Mouse (Mus musculus): Measurements from ENCODE around the gene Hist1h4c. TPM values are rescaled to one million over a fixed set of nuclear protein-coding genes. Genes with fewer than 3 reads are reported as not detected.
"Not testable (repeated sequence)": the region's sequence is repeated elsewhere in the genome, so short reads cannot be mapped to it uniquely, and the experiment has no call there.

Gene Hist1h4c
- 5.1 and 5.2 TPM in 2 replicates for polyA plus RNA-seq (2014; fragmentation: Nextera tagmentation; extraction: Ambion mirVana)

DNA sequence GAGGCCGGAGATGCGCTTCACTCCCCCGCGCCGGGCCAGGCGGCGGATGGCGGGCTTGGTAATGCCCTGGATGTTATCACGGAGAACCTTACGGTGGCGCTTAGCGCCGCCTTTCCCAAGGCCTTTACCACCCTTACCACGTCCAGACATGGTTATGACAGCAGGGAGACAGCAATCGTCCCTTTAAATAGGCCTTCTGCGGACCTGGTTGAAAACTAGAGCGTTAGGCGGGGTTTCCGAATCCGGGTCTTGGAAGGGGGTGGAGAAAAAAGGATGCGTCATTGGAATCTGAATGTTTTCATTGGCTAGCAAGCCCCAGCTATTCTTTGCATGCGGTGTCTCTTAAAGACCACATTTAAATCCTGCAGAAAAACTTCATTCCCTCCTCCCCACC is at the start of gene Hist1h4c:
TSS of gene Hist1h4c (minus strand) at position 155 of the 394 bp plus-strand sequence.
- peak; percentile 99 for DNase-seq (ENCODE audit: low spot score)
- under 1% methylated on average over 20 of the region's 22 CpGs for whole genome bisulfite sequencing
- Histone ChIP-seq H3K9me3 (ENCODE audit: control insufficient read depth, low read length) (no peaks in the 10 kb centered on the region), H3K4me3 (ENCODE audit: low read depth, low read length) (peak within 1 kb of the TSS; percentile 42), H3K4me2 (peak within 1 kb of the TSS; percentile 59), H3K36me3 (ENCODE audit: control insufficient read depth, insufficient read depth, low read length) (no peaks in the 10 kb centered on the region), H3K27me3 (replicated peaks; ENCODE audit: control insufficient read depth, insufficient read depth, low read length) (no peaks in the 10 kb centered on the region), H3K4me1 (replicated peaks; ENCODE audit: control insufficient read depth, insufficient read depth, low read length) (peaks cover 16% of the 10 kb centered on the region), H3K27ac (ENCODE audit: low read depth, low read length) (peak within 1 kb of the TSS; percentile 99), H3K9ac (ENCODE audit: low read depth, low read length) (peak within 1 kb of the TSS; percentile 73)
- peak; percentile 93 for ATAC-seq (replicated peaks; ENCODE audit: low FRiP score)

DNA sequence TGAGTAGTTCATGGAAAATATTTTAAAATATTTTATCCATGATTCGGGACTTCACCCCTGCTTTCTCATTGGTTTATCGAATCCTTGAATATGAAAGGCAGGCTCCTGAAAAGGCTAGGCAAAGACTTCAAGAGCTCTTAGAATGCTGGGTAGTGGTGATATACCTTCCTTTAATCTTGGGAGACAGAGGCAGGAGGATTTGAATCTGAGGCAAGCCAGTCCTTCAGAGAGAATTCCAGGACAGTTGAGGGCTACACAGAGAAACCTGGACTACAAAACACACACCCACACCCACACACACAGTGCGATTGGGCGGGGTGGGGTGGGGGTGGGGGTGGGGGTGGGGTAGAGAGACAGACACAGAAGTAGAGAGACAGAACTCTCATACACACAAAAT is 49.6 kb upstream of the Hist1h4c start:
- H3K36me3 ChIP-seq (ENCODE audit: control insufficient read depth, insufficient read depth, low read length) = no peaks in the 10 kb centered on the region
- H3K4me3 ChIP-seq (ENCODE audit: low read depth, low read length) = peak overlapping the region; percentile 16; the same call in 1 of the 2 replicates
- no peaks in the 10 kb centered on the region for H3K27me3 ChIP-seq (replicated peaks; ENCODE audit: control insufficient read depth, insufficient read depth, low read length)
- no peak for ATAC-seq (replicated peaks; ENCODE audit: low FRiP score)
- peak overlapping the region; percentile 60 for H3K4me2 ChIP-seq
- H3K9ac ChIP-seq (ENCODE audit: low read depth, low read length) = peak overlapping the region; percentile 74
- H3K27ac ChIP-seq (ENCODE audit: low read depth, low read length) = peak overlapping the region; percentile 100
- 5% methylated on average over 4 of the region's 4 CpGs for WGBS
- no peaks in the 10 kb centered on the region for H3K9me3 ChIP-seq (ENCODE audit: control insufficient read depth, low read length)
- H3K4me1 ChIP-seq (replicated peaks; ENCODE audit: control insufficient read depth, insufficient read depth, low read length) = peaks cover 11% of the 10 kb centered on the region
- no peak for DNase-seq (ENCODE audit: low spot score)

DNA sequence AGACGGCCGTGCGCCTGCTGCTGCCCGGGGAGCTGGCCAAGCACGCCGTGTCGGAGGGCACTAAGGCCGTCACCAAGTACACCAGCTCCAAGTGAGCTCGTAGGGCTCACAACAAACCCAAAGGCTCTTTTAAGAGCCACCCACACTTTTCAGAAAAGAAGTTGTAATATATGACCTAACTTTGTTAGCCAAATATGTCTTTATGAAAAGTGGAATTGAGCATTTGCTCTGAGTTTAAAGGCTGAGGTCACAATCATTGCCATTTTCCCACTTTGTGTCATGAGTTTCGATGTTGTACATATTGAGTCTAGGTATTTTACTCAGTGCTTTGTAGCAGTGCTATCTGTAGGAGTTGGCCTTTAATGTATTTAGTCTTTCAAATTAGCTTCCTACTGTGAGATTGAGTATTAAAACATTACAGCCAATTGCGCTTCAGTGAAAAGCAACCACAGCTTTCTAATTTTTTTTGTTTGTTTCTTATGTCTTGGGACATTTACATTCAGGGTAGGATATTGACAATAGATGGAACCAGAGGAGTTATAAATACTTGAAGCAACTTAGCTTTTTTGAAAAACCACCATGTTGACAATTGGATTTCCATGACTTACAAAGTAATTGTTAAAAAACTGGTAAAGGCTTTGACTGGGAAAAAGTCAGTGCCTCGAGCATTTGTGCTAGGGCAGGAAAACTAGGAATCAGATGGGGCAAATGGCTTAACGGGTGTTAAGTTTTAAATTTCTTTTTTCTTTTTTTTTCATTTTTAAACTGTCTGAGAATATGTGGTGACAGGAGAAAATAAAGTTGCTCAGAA is 49.0 kb upstream of the Hist1h4c start:
- H3K27ac ChIP-seq (ENCODE audit: low read depth, low read length) = peak overlapping the region; percentile 100
- peak overlapping the region; percentile 60 for H3K4me2 ChIP-seq
- H3K27me3 ChIP-seq (replicated peaks; ENCODE audit: control insufficient read depth, insufficient read depth, low read length) = no peaks in the 10 kb centered on the region
- H3K4me1 ChIP-seq (replicated peaks; ENCODE audit: control insufficient read depth, insufficient read depth, low read length) = peaks cover 11% of the 10 kb centered on the region
- 7% methylated on average over 11 of the region's 13 CpGs for WGBS
- peak overlapping the region; percentile 16 for H3K4me3 ChIP-seq (ENCODE audit: low read depth, low read length)
- peak overlapping the region; percentile 74 for H3K9ac ChIP-seq (ENCODE audit: low read depth, low read length)
- H3K36me3 ChIP-seq (ENCODE audit: control insufficient read depth, insufficient read depth, low read length) = no peaks in the 10 kb centered on the region
- ATAC-seq (replicated peaks; ENCODE audit: low FRiP score) (peak; percentile 8), DNase-seq (ENCODE audit: low spot score) (no peak)
- no peaks in the 10 kb centered on the region for H3K9me3 ChIP-seq (ENCODE audit: control insufficient read depth, low read length)

DNA sequence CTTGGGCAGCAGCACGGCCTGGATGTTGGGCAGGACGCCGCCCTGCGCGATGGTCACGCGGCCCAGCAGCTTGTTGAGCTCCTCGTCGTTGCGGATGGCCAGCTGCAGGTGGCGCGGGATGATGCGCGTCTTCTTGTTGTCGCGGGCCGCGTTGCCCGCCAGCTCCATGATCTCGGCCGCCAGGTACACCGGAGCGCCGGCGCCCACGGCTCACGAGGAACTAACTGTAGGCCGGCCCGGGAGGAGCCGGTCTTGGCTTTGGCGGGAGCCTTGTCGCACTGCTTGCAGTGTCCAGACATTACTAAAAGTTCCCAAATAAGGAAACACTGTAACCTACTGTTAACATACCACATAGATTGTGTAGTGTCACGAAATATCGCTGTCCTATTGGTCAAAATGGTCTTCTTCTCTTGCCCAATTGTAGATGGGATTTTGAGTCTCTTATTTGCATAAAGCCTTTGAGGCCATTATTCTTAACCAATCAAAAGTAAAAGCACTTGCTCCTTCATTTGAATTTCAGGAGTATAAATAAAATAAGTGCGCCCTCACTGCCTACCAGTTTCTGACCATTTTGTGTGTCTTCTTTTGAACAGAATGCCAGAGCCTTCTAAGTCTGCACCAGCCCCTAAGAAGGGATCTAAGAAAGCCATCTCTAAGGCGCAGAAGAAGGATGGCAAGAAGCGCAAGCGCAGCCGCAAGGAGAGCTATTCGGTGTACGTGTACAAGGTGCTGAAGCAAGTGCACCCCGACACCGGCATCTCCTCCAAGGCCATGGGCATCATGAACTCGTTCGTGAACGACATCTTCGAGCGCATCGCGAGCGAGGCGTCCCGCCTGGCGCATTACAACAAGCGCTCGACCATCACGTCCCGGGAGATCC is 48.2 kb upstream of the Hist1h4c start, which contains the start of gene Hist1h2bb:
TSS of gene Hist1h2bb (plus strand) at position 534 of the 880 bp plus-strand sequence.
- DNase-seq (ENCODE audit: low spot score) = peak; percentile 84
- WGBS = under 1% methylated on average over 37 of the region's 58 CpGs

DNA sequence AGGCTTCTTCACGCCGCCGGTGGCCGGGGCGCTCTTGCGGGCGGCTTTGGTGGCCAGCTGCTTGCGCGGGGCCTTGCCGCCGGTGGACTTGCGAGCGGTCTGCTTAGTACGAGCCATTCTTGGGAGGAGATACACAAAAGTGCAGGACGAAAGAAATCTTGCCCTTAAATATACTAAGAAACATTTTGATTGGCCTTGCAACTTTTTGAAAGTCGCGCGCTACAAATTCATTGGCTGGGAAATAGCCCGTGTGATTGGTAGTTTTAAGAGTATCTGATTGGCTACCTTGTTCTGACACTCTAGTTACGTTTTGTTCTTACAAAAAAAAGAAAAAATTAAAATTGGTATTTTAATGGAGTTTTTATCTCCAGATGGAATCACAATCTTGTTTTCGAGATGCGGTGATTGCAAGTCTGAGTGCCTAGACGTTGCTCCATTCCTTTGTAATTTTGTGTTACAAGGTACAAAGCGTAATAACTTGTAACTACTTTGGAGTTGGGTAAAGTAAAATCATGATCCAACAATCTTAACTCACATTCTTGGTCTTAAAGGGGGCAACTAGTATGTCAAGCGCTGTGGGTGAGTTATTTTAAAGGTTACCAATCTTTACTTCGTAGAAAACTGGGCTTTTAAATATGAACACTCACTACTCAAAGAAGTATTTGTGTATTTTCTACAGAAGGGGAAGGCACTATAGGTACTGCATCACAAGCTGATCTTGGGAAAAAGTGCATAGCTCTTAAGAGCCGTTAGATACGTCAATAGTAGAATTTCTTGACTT is 47.3 kb upstream of the Hist1h4c start, which contains the start of gene Hist1h3c:
TSS of gene Hist1h3c (minus strand) at position 222 of the 781 bp plus-strand sequence.
- Histone ChIP-seq H3K9me3 (ENCODE audit: control insufficient read depth, low read length) (no peaks in the 10 kb centered on the region), H3K36me3 (ENCODE audit: control insufficient read depth, insufficient read depth, low read length) (no peaks in the 10 kb centered on the region), H3K4me1 (replicated peaks; ENCODE audit: control insufficient read depth, insufficient read depth, low read length) (peaks cover 18% of the 10 kb centered on the region), H3K4me3 (ENCODE audit: low read depth, low read length) (peak within 1 kb of the TSS; percentile 47), H3K4me2 (peak within 1 kb of the TSS; percentile 60), H3K9ac (ENCODE audit: low read depth, low read length) (peak within 1 kb of the TSS; percentile 88), H3K27me3 (replicated peaks; ENCODE audit: control insufficient read depth, insufficient read depth, low read length) (no peaks in the 10 kb centered on the region), H3K27ac (ENCODE audit: low read depth, low read length) (peak within 1 kb of the TSS; percentile 100)
- DNase-seq (ENCODE audit: low spot score) (peak; percentile 77), ATAC-seq (replicated peaks; ENCODE audit: low FRiP score) (peak; percentile 64)
- 1% methylated on average over 28 of the region's 28 CpGs for WGBS

More for the DNA sequence above, 48.2 kb upstream of the Hist1h4c start, which contains the start of gene Hist1h2bb:
- ATAC-seq (replicated peaks; ENCODE audit: low FRiP score) = peak; percentile 80
- Histone ChIP-seq H3K4me1 (replicated peaks; ENCODE audit: control insufficient read depth, insufficient read depth, low read length) (peaks cover 18% of the 10 kb centered on the region), H3K4me2 (peak within 1 kb of the TSS; percentile 60), H3K27ac (ENCODE audit: low read depth, low read length) (peak within 1 kb of the TSS; percentile 100), H3K4me3 (ENCODE audit: low read depth, low read length) (peak within 1 kb of the TSS; percentile 47), H3K9ac (ENCODE audit: low read depth, low read length) (peak within 1 kb of the TSS; percentile 88)
- H3K36me3 ChIP-seq (ENCODE audit: control insufficient read depth, insufficient read depth, low read length); H3K9me3 ChIP-seq (ENCODE audit: control insufficient read depth, low read length); H3K27me3 ChIP-seq (replicated peaks; ENCODE audit: control insufficient read depth, insufficient read depth, low read length): not testable (repeated sequence)

DNA sequence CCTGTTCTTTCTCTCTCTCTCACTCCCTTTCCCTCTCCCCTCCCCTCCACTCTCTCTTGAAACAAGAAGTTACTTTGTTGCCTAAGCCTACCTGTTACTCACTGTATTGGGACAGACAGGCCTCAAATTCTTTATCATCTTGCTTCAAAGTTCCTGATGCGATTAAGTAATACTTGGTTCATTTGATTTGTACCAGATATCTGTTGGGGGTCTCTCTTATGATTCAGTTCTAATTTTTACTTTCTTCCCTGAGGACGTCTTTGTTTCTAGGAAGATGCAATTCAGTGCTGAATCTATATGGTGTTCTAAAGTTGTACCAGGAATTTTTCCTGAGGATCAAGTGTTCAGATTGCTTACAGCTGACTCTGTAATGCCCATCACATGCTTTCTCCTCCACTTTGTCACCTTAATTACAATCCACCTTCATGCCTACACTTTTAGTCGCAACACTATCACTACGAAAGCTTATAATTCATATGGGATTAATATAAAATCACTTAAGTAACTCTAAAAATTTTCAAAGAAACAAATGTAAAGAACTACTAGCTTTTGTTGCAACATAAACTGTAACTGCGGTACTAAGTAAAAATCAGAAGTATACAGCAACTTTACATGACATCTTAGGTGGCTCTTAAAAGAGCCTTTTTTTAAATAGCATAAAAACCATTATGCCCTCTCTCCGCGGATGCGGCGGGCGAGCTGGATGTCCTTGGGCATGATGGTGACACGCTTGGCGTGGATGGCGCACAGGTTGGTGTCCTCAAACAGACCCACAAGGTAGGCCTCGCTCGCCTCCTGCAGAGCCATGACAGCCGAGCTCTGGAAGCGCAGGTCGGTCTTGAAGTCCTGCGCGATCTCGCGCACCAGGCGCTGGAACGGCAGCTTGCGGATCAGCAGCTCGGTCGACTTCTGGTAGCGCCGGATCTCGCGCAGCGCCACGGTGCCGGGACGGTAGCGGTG is 46.4 kb upstream of the Hist1h4c start:
- H3K4me2 ChIP-seq = peak overlapping the region; percentile 60
- H3K9ac ChIP-seq (ENCODE audit: low read depth, low read length) = peak overlapping the region; percentile 77
- peak overlapping the region; percentile 100 for H3K27ac ChIP-seq (ENCODE audit: low read depth, low read length)
- 3% methylated on average over 13 of the region's 36 CpGs for WGBS
- no peaks in the 10 kb centered on the region for H3K36me3 ChIP-seq (ENCODE audit: control insufficient read depth, insufficient read depth, low read length)
- peak overlapping the region; percentile 46 for H3K4me3 ChIP-seq (ENCODE audit: low read depth, low read length)
- DNase-seq (ENCODE audit: low spot score) = no peak
- no peak for ATAC-seq (replicated peaks; ENCODE audit: low FRiP score)
- no peaks in the 10 kb centered on the region for H3K9me3 ChIP-seq (ENCODE audit: control insufficient read depth, low read length)
- no peaks in the 10 kb centered on the region for H3K27me3 ChIP-seq (replicated peaks; ENCODE audit: control insufficient read depth, insufficient read depth, low read length)
- peaks cover 18% of the 10 kb centered on the region for H3K4me1 ChIP-seq (replicated peaks; ENCODE audit: control insufficient read depth, insufficient read depth, low read length)

DNA sequence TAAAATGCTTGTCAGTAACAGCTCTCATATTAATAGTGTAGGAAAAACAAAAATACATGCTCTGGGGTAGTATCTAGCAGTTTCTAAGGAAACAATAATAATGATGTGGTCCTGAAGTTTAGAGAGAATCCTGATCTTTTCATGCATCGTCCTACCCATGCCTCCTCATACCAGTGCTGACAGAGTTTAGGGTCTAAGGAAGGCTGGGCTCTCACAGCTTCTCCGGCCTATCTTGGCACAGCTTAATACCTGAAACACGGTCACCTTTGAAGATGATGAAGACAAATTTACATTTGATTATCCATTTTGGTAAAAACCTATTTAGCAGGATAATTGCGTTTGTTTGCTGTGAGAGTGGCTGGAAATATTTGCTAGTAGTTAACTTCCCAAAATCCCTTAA is 45.7 kb upstream of the Hist1h4c start:
- no peaks in the 10 kb centered on the region for H3K27me3 ChIP-seq (replicated peaks; ENCODE audit: control insufficient read depth, insufficient read depth, low read length)
- H3K9me3 ChIP-seq (ENCODE audit: control insufficient read depth, low read length) = no peaks in the 10 kb centered on the region
- H3K4me3 ChIP-seq (ENCODE audit: low read depth, low read length) = peak overlapping the region; percentile 46
- ATAC-seq (replicated peaks; ENCODE audit: low FRiP score) = no peak
- peak overlapping the region; percentile 77 for H3K9ac ChIP-seq (ENCODE audit: low read depth, low read length)
- peak overlapping the region; percentile 100 for H3K27ac ChIP-seq (ENCODE audit: low read depth, low read length)
- no peak for DNase-seq (ENCODE audit: low spot score)
- H3K4me1 ChIP-seq (replicated peaks; ENCODE audit: control insufficient read depth, insufficient read depth, low read length) = peaks cover 18% of the 10 kb centered on the region
- WGBS = 43% methylated on average over 4 of the region's 4 CpGs
- H3K36me3 ChIP-seq (ENCODE audit: control insufficient read depth, insufficient read depth, low read length) = no peaks in the 10 kb centered on the region
- peak overlapping the region; percentile 60 for H3K4me2 ChIP-seq

Data from liver, embryonic 11.5 days (tissue).